Mouse (Mus musculus): ENCODE measurements around the gene Gpr39. TPM values are rescaled to one million over a fixed set of nuclear protein-coding genes. Genes with fewer than 3 reads are reported as not detected.
"Not testable (repeated sequence)": the region's sequence is repeated elsewhere in the genome, so short reads cannot be mapped to it uniquely, and the experiment has no call there.

The Gpr39 gene
- total RNA-seq (2021), result under 1 TPM; 0.19 to 0.20 TPM
- long read RNA-seq, experiment 1, result 0 reads
- long read RNA-seq, experiment 2, result 0 reads

GRCm38 (mm10) chr1:125676790-125677273 is at the start of gene Gpr39:
Gene Gpr39 (plus strand): TSS chr1:125676995.
- no peak for DNase-seq (ENCODE audit: low spot score in 2 of 2)

GRCm38 (mm10) chr1:125639501-125640253 is 37.1 kb upstream of the Gpr39 start:
- no peak for DNase-seq (ENCODE audit: low spot score in 2 of 2)

- DNase-seq (ENCODE audit: low spot score in 2 of 2), result no peak
These were observed 33.2 kb upstream of the Gpr39 start for GRCm38 (mm10) chr1:125643643-125644042.

GRCm38 (mm10) chr1:125646816-125647215 is 30.0 kb upstream of the Gpr39 start:
- DNase-seq (ENCODE audit: low spot score in 2 of 2), result not testable (repeated sequence)

GRCm38 (mm10) chr1:125648011-125648410 is 28.8 kb upstream of the Gpr39 start:
- no peak for DNase-seq (ENCODE audit: low spot score in 2 of 2)

GRCm38 (mm10) chr1:125649056-125649455 is 27.7 kb upstream of the Gpr39 start:
- no peak for DNase-seq (ENCODE audit: low spot score in 2 of 2)

- no peak for DNase-seq (ENCODE audit: low spot score in 2 of 2)
These were observed 23.8 kb upstream of the Gpr39 start for GRCm38 (mm10) chr1:125652836-125653594.

GRCm38 (mm10) chr1:125657416-125657815 is 19.4 kb upstream of the Gpr39 start:
- no peak for DNase-seq (ENCODE audit: low spot score in 2 of 2)

GRCm38 (mm10) chr1:125660151-125660550 is 16.6 kb upstream of the Gpr39 start:
- DNase-seq (ENCODE audit: low spot score in 2 of 2), result no peak

- no peak for DNase-seq (ENCODE audit: low spot score in 2 of 2)
These were observed 15.9 kb upstream of the Gpr39 start for GRCm38 (mm10) chr1:125660901-125661300.

- DNase-seq (ENCODE audit: low spot score in 2 of 2), result no peak
These were observed 14.7 kb upstream of the Gpr39 start for GRCm38 (mm10) chr1:125662058-125662457.

GRCm38 (mm10) chr1:125662660-125663059 is 14.1 kb upstream of the Gpr39 start:
- no peak for DNase-seq (ENCODE audit: low spot score in 2 of 2)

GRCm38 (mm10) chr1:125663104-125663503 is 13.7 kb upstream of the Gpr39 start:
- no peak for DNase-seq (ENCODE audit: low spot score in 2 of 2)

- no peak for DNase-seq (ENCODE audit: low spot score in 2 of 2)
These were observed 11.6 kb upstream of the Gpr39 start for GRCm38 (mm10) chr1:125665127-125665637.

- DNase-seq (ENCODE audit: low spot score in 2 of 2), result no peak
These were observed 7.8 kb upstream of the Gpr39 start for GRCm38 (mm10) chr1:125669035-125669434.

GRCm38 (mm10) chr1:125675186-125675585 is 1.6 kb upstream of the Gpr39 start:
- no peak for DNase-seq (ENCODE audit: low spot score in 2 of 2)

- DNase-seq (ENCODE audit: low spot score in 2 of 2), result no peak
These were observed 491 bp downstream of the Gpr39 start for GRCm38 (mm10) chr1:125677286-125677685.

- no peak for DNase-seq (ENCODE audit: low spot score in 2 of 2)
These were observed 2.8 kb downstream of the Gpr39 start for GRCm38 (mm10) chr1:125679522-125680077.

GRCm38 (mm10) chr1:125684423-125684822 is 7.6 kb downstream of the Gpr39 start:
- DNase-seq (ENCODE audit: low spot score in 2 of 2), result no peak

GRCm38 (mm10) chr1:125685304-125685703 is 8.5 kb downstream of the Gpr39 start:
- DNase-seq (ENCODE audit: low spot score in 2 of 2), result no peak

GRCm38 (mm10) chr1:125687701-125688420 is 11.1 kb downstream of the Gpr39 start:
- DNase-seq (ENCODE audit: low spot score in 2 of 2), result no peak

Data from adrenal gland, adult 18-20 months (tissue).